9 mouse cellular contexts compared by ENCODE assay signal in the genomic region with DNA sequence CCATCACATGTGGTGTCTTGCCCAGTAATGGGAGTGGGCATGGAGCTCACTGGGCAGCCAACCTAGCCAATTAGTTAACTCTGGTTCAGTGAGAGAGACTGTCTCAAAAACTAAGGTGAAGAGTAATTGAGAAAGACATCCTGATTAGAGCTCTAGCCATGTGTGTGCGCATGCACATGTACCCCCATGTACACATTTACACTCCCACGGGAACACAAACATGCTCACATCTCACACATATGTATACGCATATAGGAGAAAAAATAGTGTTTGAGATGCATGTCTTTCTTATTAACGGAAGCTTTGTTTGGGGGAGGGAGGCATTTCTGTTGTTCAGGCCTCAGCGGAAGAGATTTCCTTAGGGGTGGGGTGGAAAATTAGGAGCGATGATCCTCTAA.
DNase-seq lines count a peak whose midpoint lies in the region; ATAC-seq and TF ChIP-seq lines count a peak whose summit lies in the region.
"Had no signal": no experiment of that assay in that cellular context is flagged by ENCODE, and none has a peak within 500 bp of the region (broad histone marks: within the 10 kb centered on the region; RNA-seq: fewer than 3 reads in every experiment).

No protein-coding gene starts in this region.

- no peak overlapping the region for H3K9ac ChIP-seq in liver, embryonic 11.5 days (ENCODE audit: low read depth, low read length)
- H3K9ac ChIP-seq in forebrain, embryonic 13.5 days = peak overlapping the region; percentile 58
- no peak overlapping the region for H3K9ac ChIP-seq in intestine, postnatal 0 days (ENCODE audit: low read depth, low read length)
- 0 out of 2 replicates have a peak overlapping the region, but pooled peaks have one; percentile 37 for H3K9ac ChIP-seq in neural tube, embryonic 14.5 days (replicated peaks; ENCODE audit: low read depth, low read length)

- peak overlapping the region; percentile 61 for H3K4me2 ChIP-seq in liver, embryonic 11.5 days
- H3K4me2 ChIP-seq in forebrain, embryonic 13.5 days = peak overlapping the region; percentile 70
- peak overlapping the region; percentile 58 for H3K4me2 ChIP-seq in intestine, postnatal 0 days (replicated peaks; ENCODE audit: low read depth)
- peak overlapping the region; percentile 52 for H3K4me2 ChIP-seq in neural tube, embryonic 14.5 days (ENCODE audit: low read depth, low read length)

- TF ChIP-seq CTCF in intestine, postnatal 0 days (IDR thresholded peaks at IDR 0.05; ENCODE audit: low read depth) = no peak

- H3K27ac ChIP-seq in liver, embryonic 11.5 days (ENCODE audit: low read depth, low read length) = no peak overlapping the region
- H3K27ac ChIP-seq in forebrain, embryonic 13.5 days = peak overlapping the region; percentile 92
- no peak overlapping the region for H3K27ac ChIP-seq in intestine, postnatal 0 days (ENCODE audit: low read depth, low read length)
- H3K27ac ChIP-seq in neural tube, embryonic 14.5 days (ENCODE audit: low read depth, low read length) = peak overlapping the region; percentile 91

- no peaks in the 10 kb centered on the region for H3K36me3 ChIP-seq in liver, embryonic 11.5 days (ENCODE audit: control insufficient read depth, insufficient read depth, low read length)
- no peaks in the 10 kb centered on the region for H3K36me3 ChIP-seq in forebrain, embryonic 13.5 days (ENCODE audit: poor library complexity, severe bottlenecking)
- no peaks in the 10 kb centered on the region for H3K36me3 ChIP-seq in intestine, postnatal 0 days (ENCODE audit: control insufficient read depth, insufficient read depth)
- H3K36me3 ChIP-seq in neural tube, embryonic 14.5 days (ENCODE audit: control insufficient read depth, insufficient read depth, low read length) = no peaks in the 10 kb centered on the region

- H3K4me1 ChIP-seq in liver, embryonic 11.5 days (replicated peaks; ENCODE audit: control insufficient read depth, insufficient read depth, low read length) = no peaks in the 10 kb centered on the region; the same call in 1 of the 2 replicates
- H3K4me1 ChIP-seq in forebrain, embryonic 13.5 days = peaks cover 23% of the 10 kb centered on the region
- H3K4me1 ChIP-seq in intestine, postnatal 0 days (replicated peaks; ENCODE audit: control insufficient read depth, insufficient read depth, low read length) = 0 out of 2 replicates have a peak, but pooled peaks cover 3% of the 10 kb centered on the region
- peaks cover 9% of the 10 kb centered on the region; the same call in 1 of the 2 replicates for H3K4me1 ChIP-seq in neural tube, embryonic 14.5 days (ENCODE audit: control insufficient read depth, insufficient read depth, low read length)

- H3K4me3 ChIP-seq in liver, embryonic 11.5 days (ENCODE audit: low read depth, low read length) = peak overlapping the region; percentile 22; the same call in 1 of the 2 replicates
- H3K4me3 ChIP-seq in forebrain, embryonic 13.5 days = peak overlapping the region; percentile 38
- H3K4me3 ChIP-seq in intestine, postnatal 0 days (ENCODE audit: low read depth, low read length) = peak overlapping the region; percentile 20; the same call in 1 of the 2 replicates
- peak overlapping the region; percentile 22 for H3K4me3 ChIP-seq in neural tube, embryonic 14.5 days (ENCODE audit: low read depth, low read length)

- no peaks in the 10 kb centered on the region for H3K9me3 ChIP-seq in liver, embryonic 11.5 days (ENCODE audit: control insufficient read depth, low read length)
- no peaks in the 10 kb centered on the region for H3K9me3 ChIP-seq in forebrain, embryonic 13.5 days (replicated peaks)
- H3K9me3 ChIP-seq in intestine, postnatal 0 days (ENCODE audit: control insufficient read depth) = 0 out of 2 replicates have a peak, but pooled peaks cover 2% of the 10 kb centered on the region
- no peaks in the 10 kb centered on the region for H3K9me3 ChIP-seq in neural tube, embryonic 14.5 days (ENCODE audit: control insufficient read depth, low read length)

- 45% methylated on average over 6 of the region's 6 CpGs for WGBS in liver, embryonic 11.5 days
- WGBS in forebrain, embryonic 13.5 days = 27% methylated on average over 6 of the region's 6 CpGs
- WGBS in intestine, postnatal 0 days = 48% methylated on average over 6 of the region's 6 CpGs
- WGBS in neural tube, embryonic 14.5 days = 40% methylated on average over 6 of the region's 6 CpGs

- DNase-seq in liver, embryonic 11.5 days (ENCODE audit: low spot score) = no peak
- DNase-seq in liver = no peak
- DNase-seq in urinary bladder, adult 18-20 months (ENCODE audit: low spot score in 2 of 2) = no peak
- DNase-seq in left cerebral cortex, postnatal 10 days (ENCODE audit: extremely low spot score in 1 of 2, low spot score in 2 of 2) = no peak

- intact Hi-C loops in left cerebral cortex, postnatal 10 days (cut with DNase I) = loop anchor here (5.0 kb wide), 1 partner anchor 51 kb away; no protein-coding TSS in a partner anchor

- no peak for ATAC-seq in liver, embryonic 11.5 days (replicated peaks; ENCODE audit: low FRiP score)
- 0 out of 2 replicates have a peak, but pooled peaks have one; percentile 36 for ATAC-seq in forebrain, embryonic 13.5 days
- no peak for ATAC-seq in intestine, postnatal 0 days
- peak; percentile 30; the same call in 1 of the 2 replicates for ATAC-seq in neural tube, embryonic 14.5 days (ENCODE audit: low read depth)
- ATAC-seq in granulocyte monocyte progenitor cell, adult 5-6 weeks (replicated peaks; ENCODE audit: poor library complexity, severe bottlenecking) = no peak
- ATAC-seq: Patski had no signal

- no peaks in the 10 kb centered on the region; the same call in 1 of the 2 replicates for H3K27me3 ChIP-seq in liver, embryonic 11.5 days (replicated peaks; ENCODE audit: control insufficient read depth, insufficient read depth, low read length)
- peaks cover 22% of the 10 kb centered on the region for H3K27me3 ChIP-seq in forebrain, embryonic 13.5 days
- no peaks in the 10 kb centered on the region for H3K27me3 ChIP-seq in intestine, postnatal 0 days (replicated peaks; ENCODE audit: control insufficient read depth, insufficient read depth, low read length)
- H3K27me3 ChIP-seq in neural tube, embryonic 14.5 days (ENCODE audit: control insufficient read depth, insufficient read depth, low read length) = no peaks in the 10 kb centered on the region

Comparison
In these comparisons a context has a peak if more than half of its experiments do, and no peak if none do; other contexts are left out.
1. ATAC-seq: peak in forebrain, embryonic 13.5 days (single experiment) and neural tube, embryonic 14.5 days (single experiment); none in liver, embryonic 11.5 days (single experiment), intestine, postnatal 0 days (single experiment) and granulocyte monocyte progenitor cell, adult 5-6 weeks (single experiment).
2. H3K27ac ChIP-seq: peak in forebrain, embryonic 13.5 days (single experiment) and neural tube, embryonic 14.5 days (single experiment); none in liver, embryonic 11.5 days (single experiment) and intestine, postnatal 0 days (single experiment).
3. H3K9ac ChIP-seq: peak in forebrain, embryonic 13.5 days (single experiment) and neural tube, embryonic 14.5 days (single experiment); none in liver, embryonic 11.5 days (single experiment) and intestine, postnatal 0 days (single experiment).
4. Peak in every context shown above with its lines, with median percentiles within 50 percentile points of each other: H3K4me2 ChIP-seq and H3K4me3 ChIP-seq.